Mouse (Mus musculus): ENCODE results near the gene Chrna10. TPM values are rescaled to one million over a fixed set of nuclear protein-coding genes. Genes with fewer than 3 reads are reported as not detected.

Gene Chrna10
- polyA plus RNA-seq, 1 experiment from 2014 or later, result not detected

DNA sequence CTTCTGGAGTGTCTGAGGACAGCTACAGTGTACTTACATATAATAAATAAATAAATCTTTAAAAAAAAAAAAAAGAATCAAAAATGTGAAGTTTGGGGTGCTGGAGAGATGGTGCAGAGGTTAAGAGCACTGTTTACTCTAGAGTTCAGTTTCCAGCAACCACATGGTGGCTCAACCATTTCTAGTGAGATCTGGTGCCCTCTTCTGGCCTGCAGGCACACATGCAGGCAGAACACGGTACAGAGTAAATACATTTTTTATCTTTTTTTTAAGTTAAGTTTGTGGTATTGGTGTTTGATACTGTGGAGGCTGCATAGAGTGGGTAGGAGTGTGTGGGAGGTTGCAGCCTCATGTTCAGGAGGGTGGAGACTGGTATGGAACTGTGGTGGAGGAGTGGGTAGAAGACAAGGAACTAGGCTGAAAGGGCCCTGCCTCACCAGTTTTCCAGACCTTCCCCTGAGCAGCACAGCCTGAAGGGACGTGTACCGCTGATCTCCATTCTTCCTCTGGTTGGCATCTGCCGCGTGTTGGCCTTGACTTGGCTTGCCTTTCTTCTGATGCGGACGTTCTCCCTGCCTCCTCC, 39.8 kb downstream of the Chrna10 start:
- no peaks in the 10 kb centered on the region for H3K4me1 ChIP-seq
- H3K4me3 ChIP-seq, result no peak overlapping the region
- H3K27ac ChIP-seq (replicated peaks), result no peak overlapping the region
- H3K9me3 ChIP-seq (replicated peaks), result no peaks in the 10 kb centered on the region
- no peaks in the 10 kb centered on the region for H3K27me3 ChIP-seq (ENCODE audit: low read depth, poor library complexity, severe bottlenecking)
- WGBS, result 86% methylated on average over 7 of the region's 7 CpGs
- peaks cover 97% of the 10 kb centered on the region for H3K36me3 ChIP-seq
- no peak for DNase-seq (ENCODE audit: low spot score)

DNA sequence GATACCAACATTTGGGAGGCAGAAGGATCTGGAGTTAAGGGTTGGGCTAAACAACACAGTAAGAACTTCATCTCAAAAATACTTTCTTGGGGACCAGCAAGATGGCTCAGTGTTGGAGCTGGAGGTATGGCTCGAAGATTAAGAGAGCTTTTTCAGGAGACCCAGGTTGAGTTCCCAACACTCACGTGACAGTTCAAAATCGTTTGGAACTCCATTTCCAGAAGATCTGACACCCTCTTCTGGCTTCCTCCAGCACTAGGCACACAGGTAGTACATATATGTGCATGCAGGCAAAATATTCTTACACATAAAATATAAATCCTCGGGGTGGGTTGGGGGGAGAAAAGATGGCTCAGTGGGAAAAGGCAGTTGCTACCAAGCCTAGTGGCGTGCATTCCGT, 50.3 kb downstream of the Chrna10 start:
- Histone ChIP-seq H3K36me3 (peaks cover 48% of the 10 kb centered on the region), H3K4me3 (peak overlapping the region; percentile 84), H3K4me1 (peaks cover 23% of the 10 kb centered on the region), H3K9me3 (replicated peaks) (no peaks in the 10 kb centered on the region), H3K27ac (replicated peaks) (peak overlapping the region; percentile 93; the same call in 1 of the 2 replicates), H3K27me3 (ENCODE audit: low read depth, poor library complexity, severe bottlenecking) (no peaks in the 10 kb centered on the region)
- DNase-seq (ENCODE audit: low spot score), result no peak
- 83% methylated on average over 6 of the region's 6 CpGs for WGBS

DNA sequence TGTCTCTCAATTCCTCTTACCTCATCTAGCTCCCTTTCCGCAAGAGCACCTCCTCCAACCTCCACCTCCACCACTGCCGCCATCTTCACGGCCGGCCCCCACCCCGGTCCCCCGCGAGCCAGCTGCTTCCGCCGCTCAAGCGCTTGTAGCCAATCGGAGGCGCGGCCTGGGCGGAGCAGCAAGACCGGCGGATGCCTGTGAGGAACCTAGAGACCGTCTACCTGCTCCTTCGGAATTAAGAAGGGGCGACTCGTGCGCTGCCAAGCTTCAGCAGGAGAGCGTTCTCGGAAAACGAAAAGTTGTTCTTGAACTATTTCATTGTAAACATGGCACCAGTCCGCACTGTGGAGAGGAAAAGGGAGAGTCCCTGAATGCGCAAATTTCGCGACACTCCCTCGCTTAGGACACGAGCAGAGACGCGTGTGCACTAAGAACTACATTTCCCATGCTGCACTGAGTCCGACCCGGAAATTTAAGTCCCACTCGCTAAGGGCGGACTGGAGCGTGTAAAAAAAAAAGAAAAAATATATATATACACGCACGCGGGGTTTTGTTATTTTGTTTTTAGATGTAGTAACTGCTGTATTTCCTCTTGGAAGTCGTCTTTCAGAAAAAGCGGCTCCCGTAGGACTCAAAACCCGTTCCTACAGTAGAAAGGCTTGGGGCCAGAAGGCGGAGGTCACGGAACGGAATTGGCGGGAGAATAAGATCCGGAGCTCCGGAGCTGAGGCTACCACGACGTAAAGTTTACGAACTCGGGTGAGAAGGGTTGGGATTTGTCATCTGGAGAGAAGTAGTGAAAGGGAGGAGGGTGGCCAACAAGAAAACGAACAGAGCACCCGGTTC, 51.4 kb downstream of the Chrna10 start, which contains the start of the genes Rnf121, Xndc1 and Xntrpc:
Gene Rnf121 (minus strand): TSS at position 424 of the 846 bp plus-strand sequence.
Gene Xndc1 (plus strand): TSS at position 466 of the 846 bp plus-strand sequence.
Gene Xntrpc (plus strand): TSS at position 668 of the 846 bp plus-strand sequence.
- Histone ChIP-seq H3K36me3 (peaks cover 46% of the 10 kb centered on the region), H3K27me3 (ENCODE audit: low read depth, poor library complexity, severe bottlenecking) (no peaks in the 10 kb centered on the region), H3K4me3 (peak within 1 kb of the TSS; percentile 84), H3K27ac (replicated peaks) (peak within 1 kb of the TSS; percentile 93), H3K9me3 (replicated peaks) (no peaks in the 10 kb centered on the region), H3K4me1 (peaks cover 23% of the 10 kb centered on the region)
- under 1% methylated on average over 56 of the region's 56 CpGs for WGBS
- DNase-seq (ENCODE audit: low spot score), result peak; percentile 94

DNA sequence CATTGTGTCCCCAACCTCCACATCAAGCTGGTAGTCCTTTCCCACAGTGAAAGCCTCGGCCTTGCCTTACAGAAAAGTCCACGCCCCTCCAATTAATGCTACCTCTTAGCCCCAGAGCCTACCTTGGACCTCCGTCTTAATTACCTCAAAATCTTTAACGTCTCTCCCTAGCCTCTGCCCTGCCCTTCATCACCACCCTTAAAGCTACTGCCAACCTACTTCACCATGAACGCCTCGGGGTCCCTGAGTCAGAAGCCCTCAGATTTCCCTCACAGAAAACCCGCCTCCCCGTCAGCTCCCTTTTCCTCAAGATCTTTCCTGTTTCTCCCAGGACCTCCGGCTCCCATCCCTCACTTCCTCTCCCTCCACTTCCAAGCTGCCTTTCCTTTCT, 52.0 kb downstream of the Chrna10 start:
- peaks cover 23% of the 10 kb centered on the region for H3K4me1 ChIP-seq
- WGBS, result 2% methylated on average over 9 of the region's 9 CpGs
- H3K36me3 ChIP-seq, result peaks cover 46% of the 10 kb centered on the region
- peak overlapping the region; percentile 84 for H3K4me3 ChIP-seq
- peak overlapping the region; percentile 93 for H3K27ac ChIP-seq (replicated peaks)
- H3K27me3 ChIP-seq (ENCODE audit: low read depth, poor library complexity, severe bottlenecking), result no peaks in the 10 kb centered on the region
- DNase-seq (ENCODE audit: low spot score), result no peak
- no peaks in the 10 kb centered on the region for H3K9me3 ChIP-seq (replicated peaks)

DNA sequence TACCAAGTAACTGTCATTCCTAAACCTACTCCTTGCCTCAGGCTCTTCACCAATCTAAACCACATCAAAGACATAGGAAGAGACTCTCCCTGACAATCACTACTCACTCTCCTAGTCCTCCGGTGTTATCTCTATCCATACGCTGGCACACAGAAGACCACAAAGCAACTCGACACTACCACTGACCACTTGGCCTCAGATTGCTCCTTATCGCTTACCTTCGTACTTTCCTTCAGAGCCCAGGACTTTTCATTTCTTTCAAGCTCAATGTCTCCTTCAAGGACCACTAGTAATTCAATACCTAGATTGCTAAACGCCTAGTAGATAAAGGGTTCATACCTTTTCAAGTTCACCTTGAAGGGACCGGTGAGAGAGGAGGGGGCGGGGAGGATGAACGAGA, 52.7 kb downstream of the Chrna10 start:
- peak overlapping the region; percentile 84 for H3K4me3 ChIP-seq
- no peaks in the 10 kb centered on the region for H3K9me3 ChIP-seq (replicated peaks)
- DNase-seq (ENCODE audit: low spot score), result no peak
- 92% methylated on average over 9 of the region's 9 CpGs for WGBS
- H3K27ac ChIP-seq (replicated peaks), result no peak overlapping the region
- peaks cover 23% of the 10 kb centered on the region for H3K4me1 ChIP-seq
- H3K27me3 ChIP-seq (ENCODE audit: low read depth, poor library complexity, severe bottlenecking), result no peaks in the 10 kb centered on the region
- peaks cover 49% of the 10 kb centered on the region for H3K36me3 ChIP-seq

DNA sequence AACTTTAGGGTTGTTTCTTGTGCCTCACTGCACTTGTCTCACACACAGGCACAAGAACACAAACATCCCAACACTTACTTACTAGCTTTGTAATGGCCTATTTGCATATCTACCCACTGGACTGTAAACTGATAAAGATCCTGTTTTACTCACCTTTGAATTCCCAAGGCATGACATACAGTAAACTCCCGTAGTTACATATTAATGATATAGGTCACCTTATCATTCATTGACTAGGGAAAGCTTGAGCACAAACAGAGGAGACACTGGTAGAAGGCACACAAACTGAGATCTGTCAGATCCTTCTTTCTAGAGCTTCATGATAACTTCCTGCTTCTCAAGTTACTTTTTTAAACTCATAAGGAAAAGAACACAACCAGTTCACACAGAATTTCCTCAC, 54.4 kb downstream of the Chrna10 start:
- Histone ChIP-seq H3K4me3 (no peak overlapping the region), H3K36me3 (peaks cover 52% of the 10 kb centered on the region), H3K27ac (replicated peaks) (no peak overlapping the region), H3K9me3 (replicated peaks) (no peaks in the 10 kb centered on the region), H3K27me3 (ENCODE audit: low read depth, poor library complexity, severe bottlenecking) (no peaks in the 10 kb centered on the region), H3K4me1 (peaks cover 23% of the 10 kb centered on the region)
- DNase-seq (ENCODE audit: low spot score), result no peak
- 91% methylated on average over 1 of the region's 1 CpGs for WGBS

DNA sequence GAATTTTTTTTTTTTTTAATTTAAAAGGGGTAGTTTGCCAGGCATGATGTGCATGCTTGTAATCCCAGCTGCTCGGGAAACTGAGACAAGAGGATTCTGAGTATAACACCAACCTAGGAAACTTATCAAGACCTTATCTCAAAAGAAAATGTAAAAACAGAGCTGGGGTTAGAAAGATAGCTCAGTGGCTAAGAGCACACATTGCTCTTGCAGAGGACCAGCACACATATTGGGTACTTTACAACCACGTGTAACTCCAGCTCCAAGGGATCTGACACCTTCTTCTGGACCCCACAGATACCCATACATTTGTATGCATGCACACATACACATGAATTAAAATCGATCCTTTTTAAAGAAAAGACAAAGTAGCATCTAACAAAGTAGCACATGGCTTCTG, 55.3 kb downstream of the Chrna10 start:
- WGBS, result 90% methylated on average over 3 of the region's 3 CpGs
- Histone ChIP-seq H3K36me3 (peaks cover 60% of the 10 kb centered on the region), H3K4me1 (peaks cover 19% of the 10 kb centered on the region), H3K27me3 (ENCODE audit: low read depth, poor library complexity, severe bottlenecking) (no peaks in the 10 kb centered on the region), H3K9me3 (replicated peaks) (no peaks in the 10 kb centered on the region), H3K27ac (replicated peaks) (no peak overlapping the region), H3K4me3 (no peak overlapping the region)
- DNase-seq (ENCODE audit: low spot score), result no peak

Other genes with a start within 250 kb of the Chrna10 start
- 17.9 and 19.5 TPM in 2 replicates for gene Folr1, start 246.0 kb downstream of the Chrna10 start, polyA plus RNA-seq (2016; fragmentation: Nextera tagmentation; extraction: Ambion mirVana)
- gene Lamtor1, start 210.9 kb downstream of the Chrna10 start, polyA plus RNA-seq (2016; fragmentation: Nextera tagmentation; extraction: Ambion mirVana), result 164 and 166 TPM in 2 replicates
- gene Tomt, start 210.5 kb downstream of the Chrna10 start, polyA plus RNA-seq (2016; fragmentation: Nextera tagmentation; extraction: Ambion mirVana), result 0.37 and 0.87 TPM in 2 replicates
- gene Lrrc51, start 182.9 kb downstream of the Chrna10 start, polyA plus RNA-seq (2016; fragmentation: Nextera tagmentation; extraction: Ambion mirVana), result 10.6 and 12.7 TPM in 2 replicates
- 76.9 and 91.8 TPM in 2 replicates for gene Numa1, start 182.7 kb downstream of the Chrna10 start, polyA plus RNA-seq (2016; fragmentation: Nextera tagmentation; extraction: Ambion mirVana)
- gene Il18bp, start 98.1 kb downstream of the Chrna10 start, polyA plus RNA-seq (2016; fragmentation: Nextera tagmentation; extraction: Ambion mirVana), result 3.8 and 4.1 TPM in 2 replicates
- 31.1 and 32.7 TPM in 2 replicates for gene Rnf121, start 51.4 kb downstream of the Chrna10 start, polyA plus RNA-seq (2016; fragmentation: Nextera tagmentation; extraction: Ambion mirVana)
- 44.2 and 45.3 TPM in 2 replicates for gene Xndc1, start 51.3 kb downstream of the Chrna10 start, polyA plus RNA-seq (2016; fragmentation: Nextera tagmentation; extraction: Ambion mirVana)
- gene Xntrpc, start 51.1 kb downstream of the Chrna10 start, polyA plus RNA-seq (2016; fragmentation: Nextera tagmentation; extraction: Ambion mirVana), result 1.7 and 1.8 TPM in 2 replicates
- 0.19 TPM in 1 of 2 replicates, not detected in the other for gene Trpc2, start 33.7 kb downstream of the Chrna10 start, polyA plus RNA-seq (2016; fragmentation: Nextera tagmentation; extraction: Ambion mirVana)
- 0.67 and 0.79 TPM in 2 replicates for gene Art1, start 15.1 kb downstream of the Chrna10 start, polyA plus RNA-seq (2016; fragmentation: Nextera tagmentation; extraction: Ambion mirVana)
- 1.9 TPM in 2 replicates for gene Art5, start 7.3 kb downstream of the Chrna10 start, polyA plus RNA-seq (2016; fragmentation: Nextera tagmentation; extraction: Ambion mirVana)
- gene Nup98, start 93.3 kb upstream of the Chrna10 start, polyA plus RNA-seq (2016; fragmentation: Nextera tagmentation; extraction: Ambion mirVana), result 43.9 and 44.4 TPM in 2 replicates
- gene Pgap2, start 93.4 kb upstream of the Chrna10 start, polyA plus RNA-seq (2016; fragmentation: Nextera tagmentation; extraction: Ambion mirVana), result 48.7 and 49.2 TPM in 2 replicates
- 34.8 and 34.9 TPM in 2 replicates for gene Rhog, start 139.2 kb upstream of the Chrna10 start, polyA plus RNA-seq (2016; fragmentation: Nextera tagmentation; extraction: Ambion mirVana)
- 11.7 and 12.4 TPM in 2 replicates for gene Stim1, start 151.0 kb upstream of the Chrna10 start, polyA plus RNA-seq (2016; fragmentation: Nextera tagmentation; extraction: Ambion mirVana)

Measured in midbrain, embryonic 10.5 days (tissue).